Mouse (Mus musculus) forebrain, embryonic 14.5 days (tissue): ENCODE results near the gene Gm14597. TPM values are rescaled to one million over a fixed set of nuclear protein-coding genes. Genes with fewer than 3 reads are reported as not detected.
"Not testable (repeated sequence)": the region's sequence is repeated elsewhere in the genome, so short reads cannot be mapped to it uniquely, and the experiment has no call there.

Source experiments
- ATAC-seq: fragments of 200-750 bp; cut with Nextera tagmentation; 2 replicates; pipeline ENCODE4 v1.8.0; 2017; ENCODE audit warnings: mild to moderate bottlenecking, moderate library complexity
- DNase-seq: peaks from one replicate; pipeline ENCODE4 v3.0.0-alpha.2; 2015; ENCODE audit warnings: low spot score
- H3K27ac ChIP-seq: fragments of 300-500 bp; sonication (generic); 2 replicates; pipeline ENCODE4 v1.5.1; 2014; ENCODE audit warnings: low read depth, mild to moderate bottlenecking, control low read depth, low read length, moderate library complexity
- H3K27me3 ChIP-seq: fragments of 300-500 bp; sonication (generic); replicated peaks from 2 replicates; pipeline ENCODE4 v1.6.1; 2014; ENCODE audit warnings: low read length, control low read depth, mixed read lengths; ENCODE audit not compliant: control insufficient read depth, insufficient read depth
- H3K36me3 ChIP-seq: fragments of 300-500 bp; sonication (generic); 2 replicates; pipeline ENCODE4 v1.6.1; 2014; ENCODE audit warnings: low read length, control low read depth; ENCODE audit not compliant: control insufficient read depth, insufficient read depth
- H3K4me1 ChIP-seq: fragments of 300-500 bp; sonication (generic); 2 replicates; pipeline ENCODE4 v1.6.1; 2014; ENCODE audit warnings: antibody characterized with exemption, low read length, control low read depth; ENCODE audit not compliant: control insufficient read depth, insufficient read depth
- H3K4me2 ChIP-seq: fragments of 300-500 bp; sonication (generic); 2 replicates; pipeline ENCODE4 v1.6.1; 2014; ENCODE audit warnings: mild to moderate bottlenecking, control low read depth, low read length
- H3K4me3 ChIP-seq: fragments of 300-500 bp; sonication (generic); 2 replicates; pipeline ENCODE4 v1.5.1; 2014; ENCODE audit warnings: low read depth, low read length, control low read depth
- H3K9ac ChIP-seq: fragments of 300-500 bp; sonication (generic); 2 replicates; pipeline ENCODE4 v1.6.1; 2014; ENCODE audit warnings: mild to moderate bottlenecking, low read length, control low read depth, moderate library complexity
- H3K9me3 ChIP-seq: fragments of 300-500 bp; sonication (generic); replicated peaks from 2 replicates; pipeline ENCODE4 v1.6.1; 2016; ENCODE audit warnings: low read length, control low read depth, mixed read lengths; ENCODE audit not compliant: control insufficient read depth
- WGBS: fragments of 180-500 bp; shearing (Covaris S2); extraction: QIAGEN DNeasy Blood & Tissue Kit; methylation state at CpG from one replicate; pipeline ENCODE4 v1.1.7; 2014; 5-methylcytosine and 5-hydroxymethylcytosine counted together
- polyA plus RNA-seq: library from polyadenylated mRNA; unstranded; fragments of >200 nt; fragmentation: Nextera tagmentation; extraction: Ambion mirVana; gene quantifications from 2 replicates; pipeline ENCODE4 v1.2.1, GENCODE M21; 2014

Gm14597 gene
- polyA plus RNA-seq: not detected in 2 replicates

DNA sequence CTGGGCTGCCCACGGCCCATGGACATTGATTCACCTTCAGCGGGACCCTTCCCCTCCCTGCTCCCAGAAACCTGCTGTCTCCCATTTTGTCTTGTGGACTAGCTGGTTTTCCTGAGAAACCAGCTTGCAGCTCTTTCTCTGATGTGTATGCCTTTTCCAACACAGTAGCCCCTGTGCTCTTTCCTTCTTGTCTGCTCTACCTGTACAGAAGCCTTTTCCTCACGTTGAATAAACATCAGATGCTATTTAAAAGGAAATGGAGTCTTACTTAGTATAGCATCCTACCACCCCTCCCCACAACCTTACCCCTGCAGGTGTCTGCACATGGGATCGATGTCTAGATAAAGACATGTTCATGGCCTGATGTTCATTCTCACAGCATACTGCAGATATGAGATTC is at the start of gene Gm14597:
Gm14597 (minus strand) TSS at position 101 of the 400 bp plus-strand sequence.
- 71% methylated on average over 2 of the region's 4 CpGs for WGBS
- peak within 1 kb of the TSS; percentile 44; the same call in 1 of the 2 replicates for H3K27ac ChIP-seq
- ATAC-seq, H3K9me3 ChIP-seq, DNase-seq, H3K36me3 ChIP-seq, H3K4me1 ChIP-seq, H3K27me3 ChIP-seq: not testable (repeated sequence)
- peak within 1 kb of the TSS; percentile 50 for H3K4me2 ChIP-seq
- peak within 1 kb of the TSS; percentile 39 for H3K4me3 ChIP-seq
- H3K9ac ChIP-seq: peak within 1 kb of the TSS; percentile 65

GRCm38 (mm10) chrX:53652917-53653316 is 44.1 kb upstream of the Gm14597 start:
- H3K4me3 ChIP-seq, H3K27ac ChIP-seq, H3K9ac ChIP-seq, H3K4me1 ChIP-seq, H3K4me2 ChIP-seq, H3K9me3 ChIP-seq, DNase-seq, H3K27me3 ChIP-seq, ATAC-seq, H3K36me3 ChIP-seq: not testable (repeated sequence)
- 66% methylated on average over 4 of the region's 4 CpGs for WGBS

- no peaks in the 10 kb centered on the region for H3K36me3 ChIP-seq
- no peak overlapping the region for H3K4me2 ChIP-seq
- WGBS: 81% methylated on average over 6 of the region's 6 CpGs
- H3K27ac ChIP-seq: no peak overlapping the region
- no peaks in the 10 kb centered on the region for H3K4me1 ChIP-seq
- no peaks in the 10 kb centered on the region for H3K27me3 ChIP-seq
- H3K4me3 ChIP-seq: no peak overlapping the region
- no peak overlapping the region for H3K9ac ChIP-seq
- no peaks in the 10 kb centered on the region for H3K9me3 ChIP-seq
- ATAC-seq (no peak), DNase-seq (peak; percentile 1)
Measured at GRCm38 (mm10) chrX:53645885-53646284, 37.1 kb upstream of the Gm14597 start.

DNA sequence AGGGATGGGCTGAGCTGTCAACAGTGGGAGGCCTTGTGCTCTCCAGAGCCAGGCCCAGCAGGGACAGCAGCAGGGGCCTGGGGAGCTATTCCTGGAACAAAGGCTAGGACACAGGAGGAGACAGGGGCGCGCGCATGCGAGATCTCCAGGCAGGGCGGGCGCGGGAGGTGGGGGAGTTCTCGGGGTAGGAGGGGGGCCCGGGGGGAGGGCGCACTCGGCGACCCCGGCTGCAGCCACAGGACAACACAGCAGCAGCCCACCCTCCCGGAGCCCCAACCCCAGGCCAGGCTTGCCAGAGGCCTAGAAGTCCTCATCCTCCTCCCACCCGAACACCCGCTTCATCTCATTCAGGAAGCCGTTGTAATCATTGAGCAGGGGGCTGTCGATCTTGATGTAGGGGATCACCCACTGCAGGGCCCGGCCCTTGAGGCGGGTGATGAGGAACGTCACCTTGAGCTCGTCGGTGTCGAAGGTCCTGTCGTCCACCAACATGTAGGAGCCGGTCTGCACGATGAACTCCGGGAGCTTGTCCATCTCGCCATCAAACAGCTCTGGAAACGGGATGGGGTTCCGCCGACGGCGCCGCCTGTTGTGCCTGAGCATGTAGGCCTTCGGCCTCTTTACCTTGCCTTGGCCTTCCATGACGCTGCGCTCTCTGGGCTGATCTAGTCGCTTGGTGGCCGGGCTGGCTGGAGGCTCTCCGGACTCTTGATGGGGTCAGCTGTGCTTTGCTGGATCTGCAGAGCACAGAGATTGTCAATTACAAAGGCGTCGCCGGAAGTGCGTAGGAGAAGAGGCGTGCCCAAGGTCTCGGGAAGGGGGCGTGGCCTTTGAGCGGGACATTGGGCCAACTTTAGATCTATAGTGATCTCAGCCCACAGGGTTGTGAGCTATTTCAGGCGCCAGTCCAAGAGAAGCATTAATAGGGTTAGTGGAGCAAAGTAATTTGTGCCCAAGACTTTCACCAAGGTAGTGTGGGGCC is 34.5 kb upstream of the Gm14597 start, which contains the start of gene Rtl8a:
Rtl8a (minus strand) TSS at position 703 of the 982 bp plus-strand sequence.
- H3K27ac ChIP-seq: not testable (repeated sequence)
- peak; percentile 95 for ATAC-seq
- WGBS: 25% methylated on average over 11 of the region's 50 CpGs

DNA sequence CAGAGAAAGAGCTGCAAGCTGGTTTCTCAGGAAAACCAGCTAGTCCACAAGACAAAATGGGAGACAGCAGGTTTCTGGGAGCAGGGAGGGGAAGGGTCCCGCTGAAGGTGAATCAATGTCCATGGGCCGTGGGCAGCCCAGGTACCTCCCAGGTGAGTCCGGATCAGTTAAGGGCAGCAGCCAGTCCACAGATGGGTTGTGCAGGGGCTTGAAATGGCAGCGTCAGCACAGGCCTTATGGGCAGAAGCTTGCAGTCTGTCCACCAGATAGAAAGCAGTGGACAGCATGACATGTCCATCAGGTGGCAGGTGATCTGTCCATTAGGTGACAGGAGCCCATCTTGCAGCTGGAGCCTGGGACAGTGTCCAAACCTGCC is 33.8 kb upstream of the Gm14597 start:
- H3K4me2 ChIP-seq: peak overlapping the region; percentile 29; the same call in 1 of the 2 replicates
- WGBS: 66% methylated on average over 3 of the region's 4 CpGs
- not testable (repeated sequence) for H3K27ac ChIP-seq, H3K36me3 ChIP-seq, H3K27me3 ChIP-seq, H3K9me3 ChIP-seq, H3K4me1 ChIP-seq, H3K9ac ChIP-seq, DNase-seq, H3K4me3 ChIP-seq
- peak; percentile 6; the same call in 1 of the 2 replicates for ATAC-seq

More for the DNA sequence above, 34.5 kb upstream of the Gm14597 start, which contains the start of gene Rtl8a:
- peak within 1 kb of the TSS; percentile 35; the same call in 1 of the 2 replicates for H3K9ac ChIP-seq
- H3K4me2 ChIP-seq: peak within 1 kb of the TSS; percentile 41
- not testable (repeated sequence) for H3K9me3 ChIP-seq, H3K27me3 ChIP-seq, H3K36me3 ChIP-seq, H3K4me1 ChIP-seq
- peak within 1 kb of the TSS; percentile 24; the same call in 1 of the 2 replicates for H3K4me3 ChIP-seq
- DNase-seq: peak; percentile 89

GRCm38 (mm10) chrX:53638107-53638506 is 29.3 kb upstream of the Gm14597 start:
- 71% methylated on average over 3 of the region's 3 CpGs for WGBS
- not testable (repeated sequence) for H3K36me3 ChIP-seq, ATAC-seq, H3K27me3 ChIP-seq, H3K4me3 ChIP-seq, DNase-seq, H3K27ac ChIP-seq, H3K9me3 ChIP-seq, H3K4me1 ChIP-seq, H3K9ac ChIP-seq, H3K4me2 ChIP-seq

GRCm38 (mm10) chrX:53611395-53611794 is 2.6 kb upstream of the Gm14597 start:
- DNase-seq, H3K9me3 ChIP-seq, H3K4me3 ChIP-seq, H3K9ac ChIP-seq, H3K27me3 ChIP-seq, H3K27ac ChIP-seq, H3K4me2 ChIP-seq, ATAC-seq, H3K36me3 ChIP-seq, H3K4me1 ChIP-seq: not testable (repeated sequence)

DNA sequence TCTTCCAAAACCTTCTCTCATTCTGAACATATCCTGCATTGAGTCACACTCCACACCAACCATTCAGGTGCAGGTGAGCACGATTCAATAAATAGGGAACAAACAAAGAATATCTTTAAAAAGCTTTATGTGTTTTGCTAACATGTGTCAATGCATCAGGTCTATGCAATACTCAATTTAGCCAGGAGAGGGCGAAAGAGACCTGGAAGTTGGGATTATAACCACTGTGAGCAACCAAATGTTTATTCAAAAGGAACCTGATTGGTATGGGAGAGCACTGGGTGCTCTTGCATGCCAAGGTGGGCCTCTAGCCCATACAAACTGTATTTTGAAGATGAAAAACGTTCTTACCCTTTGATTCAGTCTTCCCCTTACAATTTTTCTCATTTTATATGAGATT is 1.8 kb upstream of the Gm14597 start:
- H3K36me3 ChIP-seq: no peaks in the 10 kb centered on the region
- whole genome bisulfite sequencing: 2% methylated on average over 3 of the region's 3 CpGs
- H3K9me3 ChIP-seq: no peaks in the 10 kb centered on the region
- H3K27me3 ChIP-seq: no peaks in the 10 kb centered on the region
- H3K9ac ChIP-seq: no peak overlapping the region
- no peaks in the 10 kb centered on the region for H3K4me1 ChIP-seq
- ATAC-seq (no peak), DNase-seq (peak; percentile 80)
- H3K27ac ChIP-seq: no peak overlapping the region
- no peak overlapping the region for H3K4me2 ChIP-seq
- H3K4me3 ChIP-seq: no peak overlapping the region
